Mouse (Mus musculus): ENCODE data around the gene Sh3d19. TPM values are rescaled to one million over a fixed set of nuclear protein-coding genes. Genes with fewer than 3 reads are reported as not detected.
A peak's percentile ranks its signal among the peaks of the same experiment; 100 is the strongest.

The Sh3d19 gene
- polyA plus RNA-seq, 1 experiment = 10.6 TPM

DNA sequence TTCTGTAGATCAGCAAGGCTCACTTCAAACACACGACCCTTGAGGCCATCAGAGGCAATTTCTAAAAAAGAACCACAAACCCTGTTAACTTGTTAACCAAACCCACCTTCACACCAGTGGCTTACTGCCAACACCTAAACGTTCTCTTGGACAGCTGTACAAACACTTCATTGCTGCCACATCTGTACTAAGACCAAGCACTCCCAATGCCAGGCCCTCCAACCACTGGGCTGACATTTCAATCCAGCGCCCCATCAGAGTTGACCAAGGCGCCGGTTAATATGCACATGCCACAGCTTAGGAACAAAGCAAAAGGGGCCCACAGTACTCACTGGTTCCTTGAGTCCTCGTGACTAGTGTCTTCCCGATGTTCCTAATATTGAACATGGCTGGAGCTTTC, 170.5 kb downstream of the Sh3d19 start:
- H3K4me1 ChIP-seq (ENCODE audit: control insufficient read depth, insufficient read depth, low read length) = peaks cover 2% of the 10 kb centered on the region
- H3K27ac ChIP-seq (ENCODE audit: control insufficient read depth, insufficient read depth, low read depth, low read length) = no peak overlapping the region
- TF ChIP-seq POLR2A (IDR thresholded peaks at IDR 0.05; ENCODE audit: control insufficient read depth, low read depth, low read length) (no peak), CTCF (IDR thresholded peaks at IDR 0.05; ENCODE audit: control insufficient read depth, insufficient read depth, insufficient replicate concordance, low read depth, low read length) (no peak)
- peaks cover 4% of the 10 kb centered on the region for H3K36me3 ChIP-seq (ENCODE audit: control insufficient read depth, insufficient read depth, low read length)
- no peaks in the 10 kb centered on the region for H3K27me3 ChIP-seq (ENCODE audit: control insufficient read depth, insufficient read depth, low read length)
- peak overlapping the region; percentile 93 for H3K4me3 ChIP-seq (ENCODE audit: control insufficient read depth, low read depth, low read length)

- Histone ChIP-seq H3K4me3 (ENCODE audit: control insufficient read depth, low read depth, low read length) (peak overlapping the region; percentile 93), H3K36me3 (ENCODE audit: control insufficient read depth, insufficient read depth, low read length) (peaks cover 4% of the 10 kb centered on the region), H3K27ac (ENCODE audit: control insufficient read depth, insufficient read depth, low read depth, low read length) (peak overlapping the region; percentile 78), H3K4me1 (ENCODE audit: control insufficient read depth, insufficient read depth, low read length) (peaks cover 2% of the 10 kb centered on the region), H3K27me3 (ENCODE audit: control insufficient read depth, insufficient read depth, low read length) (no peaks in the 10 kb centered on the region)
- TF ChIP-seq POLR2A (IDR thresholded peaks at IDR 0.05; ENCODE audit: control insufficient read depth, low read depth, low read length) = no peak; the same call in 1 of the 2 replicates
- TF ChIP-seq CTCF (IDR thresholded peaks at IDR 0.05; ENCODE audit: control insufficient read depth, insufficient read depth, insufficient replicate concordance, low read depth, low read length) = no peak
Measured at GRCm38 (mm10) chr3:86141886-86142262, 171.0 kb downstream of the Sh3d19 start.

DNA sequence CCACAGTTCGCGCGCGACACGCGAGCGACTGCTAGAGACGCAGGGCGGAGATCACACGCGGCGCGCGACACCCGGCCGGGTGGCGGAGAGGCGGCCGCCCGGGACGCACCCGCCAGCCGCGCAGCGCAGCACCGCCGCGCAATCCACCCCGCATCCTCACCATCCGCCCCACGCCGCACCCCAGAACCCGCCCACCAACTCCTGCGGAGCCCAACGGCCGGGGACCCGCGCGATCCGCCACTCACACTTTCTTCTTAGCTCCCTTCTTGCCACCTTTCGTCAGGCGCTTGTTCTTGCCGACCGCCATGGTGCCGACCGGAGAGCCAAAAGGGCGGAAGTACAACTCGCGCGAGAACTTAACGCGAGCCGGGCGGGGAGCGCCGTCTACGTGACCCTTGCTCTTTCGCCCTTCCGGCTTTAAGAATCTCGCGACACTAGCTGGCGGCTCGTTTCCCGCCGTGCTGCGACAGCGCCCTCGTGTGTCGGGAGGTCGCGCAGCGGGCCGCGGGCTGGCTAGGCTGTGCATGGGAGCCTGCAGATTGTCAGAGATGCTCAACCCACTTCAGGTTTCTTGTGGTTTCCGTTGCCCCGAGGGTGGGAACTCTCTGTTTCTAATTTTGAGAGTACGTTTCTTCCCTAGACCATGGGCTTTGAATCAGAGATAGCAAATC, 171.5 kb downstream of the Sh3d19 start, which contains the start of gene Rps3a1:
Gene Rps3a1, minus strand, starts transcription at position 440 of the 671 bp plus-strand sequence.
- TF ChIP-seq POLR2A (IDR thresholded peaks at IDR 0.05; ENCODE audit: control insufficient read depth, low read depth, low read length) = peak; percentile 83; the same call in 1 of the 2 replicates
- TF ChIP-seq CTCF (IDR thresholded peaks at IDR 0.05; ENCODE audit: control insufficient read depth, insufficient read depth, insufficient replicate concordance, low read depth, low read length) = peak; percentile 98
- peak within 1 kb of the TSS; percentile 78 for H3K27ac ChIP-seq (ENCODE audit: control insufficient read depth, insufficient read depth, low read depth, low read length)
- peaks cover 4% of the 10 kb centered on the region for H3K36me3 ChIP-seq (ENCODE audit: control insufficient read depth, insufficient read depth, low read length)
- H3K27me3 ChIP-seq (ENCODE audit: control insufficient read depth, insufficient read depth, low read length) = no peaks in the 10 kb centered on the region
- H3K4me3 ChIP-seq (ENCODE audit: control insufficient read depth, low read depth, low read length) = peak within 1 kb of the TSS; percentile 93
- H3K4me1 ChIP-seq (ENCODE audit: control insufficient read depth, insufficient read depth, low read length) = peaks cover 2% of the 10 kb centered on the region

- no peak for TF ChIP-seq POLR2A (IDR thresholded peaks at IDR 0.05; ENCODE audit: control insufficient read depth, low read depth, low read length)
- peaks cover 2% of the 10 kb centered on the region for H3K4me1 ChIP-seq (ENCODE audit: control insufficient read depth, insufficient read depth, low read length)
- no peaks in the 10 kb centered on the region for H3K27me3 ChIP-seq (ENCODE audit: control insufficient read depth, insufficient read depth, low read length)
- peak overlapping the region; percentile 46; the same call in 1 of the 2 replicates for H3K4me3 ChIP-seq (ENCODE audit: control insufficient read depth, low read depth, low read length)
- no peak overlapping the region; the same call in 1 of the 2 replicates for H3K27ac ChIP-seq (ENCODE audit: control insufficient read depth, insufficient read depth, low read depth, low read length)
- H3K36me3 ChIP-seq (ENCODE audit: control insufficient read depth, insufficient read depth, low read length) = peaks cover 4% of the 10 kb centered on the region
Measured at GRCm38 (mm10) chr3:86142934-86143317, 172.0 kb downstream of the Sh3d19 start.

DNA sequence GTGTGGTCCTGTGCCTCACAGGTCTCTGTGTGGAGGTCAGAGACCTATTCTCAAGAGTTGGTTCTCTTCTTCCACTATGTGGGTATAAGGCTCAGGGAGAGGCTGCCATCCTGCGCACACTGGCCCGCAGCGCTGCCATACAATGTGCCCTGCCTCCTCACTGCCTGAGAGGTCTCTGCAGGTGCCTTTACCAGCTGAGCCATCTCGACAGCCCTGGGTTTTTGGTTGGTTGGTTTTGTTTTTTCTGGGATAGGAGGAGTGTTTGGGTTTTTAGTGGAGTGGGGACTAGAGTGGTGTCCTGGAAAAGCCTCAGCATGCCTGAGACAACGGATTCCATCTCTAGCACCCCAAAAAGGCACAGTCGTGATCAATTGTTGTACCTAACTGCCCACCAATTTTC, 172.4 kb downstream of the Sh3d19 start:
- Histone ChIP-seq H3K27me3 (ENCODE audit: control insufficient read depth, insufficient read depth, low read length) (no peaks in the 10 kb centered on the region), H3K27ac (ENCODE audit: control insufficient read depth, insufficient read depth, low read depth, low read length) (no peak overlapping the region), H3K4me3 (ENCODE audit: control insufficient read depth, low read depth, low read length) (no peak overlapping the region), H3K4me1 (ENCODE audit: control insufficient read depth, insufficient read depth, low read length) (peaks cover 2% of the 10 kb centered on the region), H3K36me3 (ENCODE audit: control insufficient read depth, insufficient read depth, low read length) (peaks cover 4% of the 10 kb centered on the region)
- TF ChIP-seq CTCF (IDR thresholded peaks at IDR 0.05; ENCODE audit: control insufficient read depth, insufficient read depth, insufficient replicate concordance, low read depth, low read length) = no peak

DNA sequence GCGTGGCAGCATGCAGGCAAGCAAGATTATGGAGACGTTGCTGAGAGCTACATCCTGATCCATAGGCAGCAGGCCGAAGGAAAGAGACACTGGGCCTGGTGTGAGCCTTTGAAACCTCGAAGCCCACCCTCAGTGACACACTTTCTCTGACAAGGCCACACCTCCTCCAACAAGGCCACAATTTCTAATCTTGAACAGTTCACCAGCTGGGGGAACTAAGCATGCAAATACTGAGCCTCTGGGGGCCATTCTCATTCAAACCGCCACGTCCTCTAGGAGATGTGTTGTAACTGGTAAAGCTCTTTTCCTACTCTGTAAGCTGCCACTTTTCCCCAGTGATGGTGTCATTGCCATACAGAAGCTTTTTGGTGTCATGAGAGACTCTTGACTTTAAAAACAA, 178.2 kb downstream of the Sh3d19 start:
- Histone ChIP-seq H3K4me1 (ENCODE audit: control insufficient read depth, insufficient read depth, low read length) (no peaks in the 10 kb centered on the region), H3K4me3 (ENCODE audit: control insufficient read depth, low read depth, low read length) (no peak overlapping the region), H3K36me3 (ENCODE audit: control insufficient read depth, insufficient read depth, low read length) (no peaks in the 10 kb centered on the region), H3K27me3 (ENCODE audit: control insufficient read depth, insufficient read depth, low read length) (no peaks in the 10 kb centered on the region), H3K27ac (ENCODE audit: control insufficient read depth, insufficient read depth, low read depth, low read length) (no peak overlapping the region)
- TF ChIP-seq POLR2A (IDR thresholded peaks at IDR 0.05; ENCODE audit: control insufficient read depth, low read depth, low read length) (no peak), CTCF (IDR thresholded peaks at IDR 0.05; ENCODE audit: control insufficient read depth, insufficient read depth, insufficient replicate concordance, low read depth, low read length) (no peak)

GRCm38 (mm10) chr3:86149521-86149920, 178.6 kb downstream of the Sh3d19 start:
- Histone ChIP-seq H3K27me3 (ENCODE audit: control insufficient read depth, insufficient read depth, low read length) (no peaks in the 10 kb centered on the region), H3K36me3 (ENCODE audit: control insufficient read depth, insufficient read depth, low read length) (no peaks in the 10 kb centered on the region), H3K4me1 (ENCODE audit: control insufficient read depth, insufficient read depth, low read length) (no peaks in the 10 kb centered on the region), H3K27ac (ENCODE audit: control insufficient read depth, insufficient read depth, low read depth, low read length) (no peak overlapping the region), H3K4me3 (ENCODE audit: control insufficient read depth, low read depth, low read length) (no peak overlapping the region)
- TF ChIP-seq POLR2A (IDR thresholded peaks at IDR 0.05; ENCODE audit: control insufficient read depth, low read depth, low read length) = no peak
- no peak for TF ChIP-seq CTCF (IDR thresholded peaks at IDR 0.05; ENCODE audit: control insufficient read depth, insufficient read depth, insufficient replicate concordance, low read depth, low read length)

Measured in testis, adult 2 months (tissue).